Mouse (Mus musculus) intestine, postnatal 0 days (tissue): ENCODE data around the gene Supt5. TPM values are rescaled to one million over a fixed set of nuclear protein-coding genes. Genes with fewer than 3 reads are reported as not detected.

Experiments
- ATAC-seq: fragments of 200-750 bp; cut with Nextera tagmentation; 2 replicates; pipeline ENCODE4 v1.8.0; 2017; ENCODE audit warnings: mild to moderate bottlenecking, moderate TSS enrichment, moderate library complexity
- H3K27ac ChIP-seq: fragments of 300-500 bp; sonication (generic); 2 replicates; pipeline ENCODE4 v1.5.1; 2014; ENCODE audit warnings: mild to moderate bottlenecking, low read depth, low read length, moderate library complexity
- H3K27me3 ChIP-seq: fragments of 300-500 bp; sonication (generic); replicated peaks from 2 replicates; pipeline ENCODE4 v1.6.1; 2014; ENCODE audit warnings: low read length, mixed read lengths; ENCODE audit not compliant: control insufficient read depth, insufficient read depth
- H3K36me3 ChIP-seq: fragments of 300-500 bp; sonication (generic); 2 replicates; pipeline ENCODE4 v1.6.1; 2014; ENCODE audit warnings: mild to moderate bottlenecking, moderate library complexity; ENCODE audit not compliant: control insufficient read depth, insufficient read depth
- H3K4me1 ChIP-seq: fragments of 300-500 bp; sonication (generic); replicated peaks from 2 replicates; pipeline ENCODE4 v1.6.1; 2014; ENCODE audit warnings: antibody characterized with exemption, low read length, mixed read lengths; ENCODE audit not compliant: control insufficient read depth, insufficient read depth
- H3K4me2 ChIP-seq: fragments of 300-500 bp; sonication (generic); replicated peaks from 2 replicates; pipeline ENCODE4 v1.6.1; 2014; ENCODE audit warnings: low read depth, mild to moderate bottlenecking, moderate library complexity
- H3K4me3 ChIP-seq: fragments of 300-500 bp; sonication (generic); 2 replicates; pipeline ENCODE4 v1.5.1; 2014; ENCODE audit warnings: low read depth, low read length
- H3K9ac ChIP-seq: fragments of 300-500 bp; sonication (generic); 2 replicates; pipeline ENCODE4 v1.6.1; 2014; ENCODE audit warnings: mild to moderate bottlenecking, low read depth, low read length
- H3K9me3 ChIP-seq: fragments of 300-500 bp; sonication (generic); 2 replicates; pipeline ENCODE4 v1.6.1; 2016; ENCODE audit warnings: mixed run types; ENCODE audit not compliant: control insufficient read depth
- CTCF ChIP-seq: sonication (generic); IDR thresholded peaks from 2 replicates; pipeline ENCODE4 v1.5.1; 2016; ENCODE audit warnings: low read depth, mild to moderate bottlenecking, control low read depth, antibody characterized with exemption, moderate library complexity
- WGBS: fragments of 180-500 bp; shearing (Covaris S2); extraction: QIAGEN DNeasy Blood & Tissue Kit; methylation state at CpG from one replicate; pipeline ENCODE4 v1.1.7; 2014; 5-methylcytosine and 5-hydroxymethylcytosine counted together
- polyA plus RNA-seq: library from polyadenylated mRNA; unstranded; fragments of >200 nt; fragmentation: Nextera tagmentation; extraction: Ambion mirVana; gene quantifications from 2 replicates; pipeline ENCODE4 v1.2.1, GENCODE M21; 2015

The Supt5 gene
- polyA plus RNA-seq, 1 experiment from 2014 or later = 32.5 TPM

GRCm38 (mm10) chr7:28361647-28362341 lies 23.2 kb upstream of the Supt5 start:
- no peak overlapping the region; the same call in 1 of the 2 replicates for H3K27ac ChIP-seq

GRCm38 (mm10) chr7:28360291-28360690 lies 21.7 kb upstream of the Supt5 start:
- no peak for ATAC-seq
- Histone ChIP-seq H3K4me1 (peaks cover 10% of the 10 kb centered on the region; the same call in 1 of the 2 replicates), H3K27me3 (no peaks in the 10 kb centered on the region), H3K9me3 (no peaks in the 10 kb centered on the region), H3K4me3 (no peak overlapping the region), H3K36me3 (peaks cover 56% of the 10 kb centered on the region), H3K27ac (0 out of 2 replicates have a peak overlapping the region, but pooled peaks have one; percentile 15), H3K4me2 (no peak overlapping the region), H3K9ac (no peak overlapping the region)
- no peak for TF ChIP-seq CTCF
- WGBS = 88% methylated on average over 6 of the region's 6 CpGs

More at GRCm38 (mm10) chr7:28361647-28362341, 23.2 kb upstream of the Supt5 start:
- no peak overlapping the region for H3K4me2 ChIP-seq
- TF ChIP-seq CTCF = no peak
- H3K9me3 ChIP-seq = no peaks in the 10 kb centered on the region
- 94% methylated on average over 20 of the region's 20 CpGs for WGBS
- ATAC-seq = no peak
- peaks cover 10% of the 10 kb centered on the region; the same call in 1 of the 2 replicates for H3K4me1 ChIP-seq
- no peak overlapping the region for H3K4me3 ChIP-seq
- no peak overlapping the region for H3K9ac ChIP-seq
- H3K36me3 ChIP-seq = peaks cover 69% of the 10 kb centered on the region
- no peaks in the 10 kb centered on the region for H3K27me3 ChIP-seq

DNA sequence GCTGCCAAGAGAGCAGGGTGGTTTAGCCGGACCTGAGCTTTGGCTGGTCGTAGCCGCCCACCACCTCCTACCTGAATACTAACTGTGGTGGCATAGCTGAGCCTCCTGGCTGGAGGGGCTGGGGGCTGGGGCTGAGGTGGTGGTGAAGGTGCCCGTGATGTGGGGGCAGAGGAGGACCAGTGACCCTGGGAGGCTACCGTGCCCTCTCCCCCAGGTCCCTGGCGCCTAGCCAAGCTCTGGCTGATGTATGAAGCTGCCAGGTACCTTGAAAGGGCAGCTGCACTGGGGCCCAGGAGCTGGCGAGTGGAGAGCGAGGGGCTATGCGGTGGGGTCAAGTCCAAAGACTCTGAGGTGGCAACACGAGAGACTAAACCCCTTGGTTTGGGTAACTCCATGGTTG lies 21.3 kb upstream of the Supt5 start:
- H3K27ac ChIP-seq = 0 out of 2 replicates have a peak overlapping the region, but pooled peaks have one; percentile 15
- ATAC-seq = no peak
- H3K4me1 ChIP-seq = peaks cover 10% of the 10 kb centered on the region; the same call in 1 of the 2 replicates
- H3K9ac ChIP-seq = no peak overlapping the region
- WGBS = 92% methylated on average over 10 of the region's 10 CpGs
- no peaks in the 10 kb centered on the region for H3K9me3 ChIP-seq
- H3K36me3 ChIP-seq = peaks cover 52% of the 10 kb centered on the region
- no peak for TF ChIP-seq CTCF
- H3K4me2 ChIP-seq = no peak overlapping the region
- no peak overlapping the region for H3K4me3 ChIP-seq
- H3K27me3 ChIP-seq = no peaks in the 10 kb centered on the region

DNA sequence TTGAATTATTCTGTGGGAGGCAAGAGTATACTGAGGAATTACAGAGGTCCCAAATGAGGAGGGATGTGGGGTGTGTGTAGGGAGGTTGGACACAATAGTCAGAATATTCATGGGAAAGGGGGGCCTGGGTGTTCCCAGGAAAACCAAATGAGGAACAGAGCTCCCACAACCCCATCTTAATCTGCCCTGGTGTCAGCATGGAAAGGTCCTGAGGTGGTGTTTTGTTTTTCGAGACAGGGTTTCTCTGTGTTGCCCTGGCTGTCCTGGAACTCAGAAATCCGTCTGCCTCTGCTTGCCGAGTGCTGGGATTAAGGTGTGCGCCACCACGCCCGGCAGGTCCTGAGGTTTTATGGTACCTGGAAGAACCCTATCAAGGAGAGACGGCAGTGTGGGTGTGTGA lies 19.9 kb upstream of the Supt5 start:
- WGBS = 33% methylated on average over 7 of the region's 7 CpGs
- TF ChIP-seq CTCF = no peak
- H3K9ac ChIP-seq = no peak overlapping the region

DNA sequence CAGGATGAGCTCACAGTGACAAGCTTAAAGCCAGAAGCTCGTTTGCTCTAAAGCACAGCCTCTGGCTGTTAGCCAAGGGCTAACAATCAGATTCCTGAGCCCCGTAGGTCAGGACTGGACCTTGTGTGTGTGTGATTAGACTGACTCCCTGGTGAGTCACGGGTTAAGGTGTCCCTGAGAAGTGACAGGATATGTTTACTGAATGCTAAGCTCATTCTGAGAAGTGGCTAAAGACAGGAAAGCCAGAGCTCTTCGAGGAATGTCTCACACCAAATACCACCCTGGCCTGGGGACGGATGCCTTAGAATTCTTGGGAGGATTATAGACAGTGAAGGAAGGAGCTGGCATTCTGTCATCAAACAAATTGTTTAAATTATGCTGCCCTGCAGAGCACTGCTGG lies 19.4 kb upstream of the Supt5 start:
- Histone ChIP-seq H3K4me3 (no peak overlapping the region), H3K9me3 (no peaks in the 10 kb centered on the region), H3K27me3 (no peaks in the 10 kb centered on the region), H3K27ac (peak overlapping the region; percentile 69), H3K36me3 (peaks cover 56% of the 10 kb centered on the region), H3K4me2 (peak overlapping the region; percentile 30), H3K9ac (peak overlapping the region; percentile 41), H3K4me1 (peaks cover 10% of the 10 kb centered on the region; the same call in 1 of the 2 replicates)
- peak; percentile 32; the same call in 1 of the 2 replicates for ATAC-seq
- no peak for TF ChIP-seq CTCF
- WGBS = 5% methylated on average over 5 of the region's 5 CpGs

More for the DNA sequence above, 19.9 kb upstream of the Supt5 start:
- Histone ChIP-seq H3K4me2 (peak overlapping the region; percentile 30), H3K9me3 (no peaks in the 10 kb centered on the region), H3K4me3 (no peak overlapping the region), H3K27me3 (no peaks in the 10 kb centered on the region), H3K4me1 (peaks cover 10% of the 10 kb centered on the region; the same call in 1 of the 2 replicates), H3K36me3 (peaks cover 54% of the 10 kb centered on the region), H3K27ac (peak overlapping the region; percentile 69)
- ATAC-seq = no peak

- H3K4me2 ChIP-seq = no peak overlapping the region
These were observed 18.4 kb upstream of the Supt5 start for GRCm38 (mm10) chr7:28356981-28357380.

More at GRCm38 (mm10) chr7:28356981-28357380, 18.4 kb upstream of the Supt5 start:
- no peaks in the 10 kb centered on the region for H3K9me3 ChIP-seq
- H3K27ac ChIP-seq = peak overlapping the region; percentile 69; the same call in 1 of the 2 replicates
- H3K4me3 ChIP-seq = no peak overlapping the region
- ATAC-seq = no peak
- peaks cover 56% of the 10 kb centered on the region for H3K36me3 ChIP-seq
- TF ChIP-seq CTCF = no peak
- WGBS = 18% methylated on average over 5 of the region's 5 CpGs
- no peak overlapping the region for H3K9ac ChIP-seq
- H3K4me1 ChIP-seq = peaks cover 10% of the 10 kb centered on the region; the same call in 1 of the 2 replicates
- H3K27me3 ChIP-seq = no peaks in the 10 kb centered on the region
